Mouse (Mus musculus) myocyte (in vitro differentiated cells): Measurements from ENCODE around the gene Stox2. TPM values are rescaled to one million over a fixed set of nuclear protein-coding genes. Genes with fewer than 3 reads are reported as not detected.

Experiments
- H3K27me3 ChIP-seq: one replicate; pipeline ENCODE4 v1.6.1; 2011; ENCODE audit not compliant: control insufficient read depth, insufficient read depth, insufficient read length
- H3K36me3 ChIP-seq: one replicate; pipeline ENCODE4 v1.6.1; 2011; ENCODE audit not compliant: control insufficient read depth, insufficient read depth
- H3K4me2 ChIP-seq: one replicate; pipeline ENCODE4 v1.6.1; 2011; ENCODE audit warnings: low read depth, control low read depth
- H3K4me3 ChIP-seq: one replicate; pipeline ENCODE4 v1.5.1; 2011; ENCODE audit warnings: mild to moderate bottlenecking, control low read depth, moderate library complexity
- H3K79me2 ChIP-seq: one replicate; pipeline ENCODE4 v1.6.1; 2011; ENCODE audit not compliant: control insufficient read depth, insufficient read depth
- H3ac ChIP-seq: one replicate; pipeline ENCODE4 v1.6.1; 2011; ENCODE audit not compliant: control insufficient read depth, insufficient read length
- CEBPB ChIP-seq: IDR thresholded peaks from 2 replicates; pipeline ENCODE4 v1.6.1; 2011; ENCODE audit warnings: mild to moderate bottlenecking, moderate library complexity; ENCODE audit not compliant: poor library complexity, insufficient read depth, severe bottlenecking
- E2F4 ChIP-seq: IDR thresholded peaks from one replicate; pipeline ENCODE4 v1.6.1; 2011; ENCODE audit warnings: mild to moderate bottlenecking, control low read depth, moderate library complexity; ENCODE audit not compliant: insufficient read depth
- MAX ChIP-seq: IDR thresholded peaks from one replicate; pipeline ENCODE4 v1.6.1; 2011; ENCODE audit warnings: low read depth, mild to moderate bottlenecking, control low read depth
- MYOD1 ChIP-seq, 3 experiments: IDR thresholded peaks; one replicate each; pipeline ENCODE4 v1.6.1; 2011; ENCODE audit warnings: control low read depth in 2 of 3, low read depth in 2 of 3, mild to moderate bottlenecking in 2 of 3, moderate library complexity in 1 of 3; ENCODE audit not compliant: insufficient read length in 2 of 3, control insufficient read depth in 1 of 3
- MYOG ChIP-seq, 3 experiments: IDR thresholded peaks; one replicate each; pipeline ENCODE4 v1.6.1; 2011; ENCODE audit warnings: control low read depth in 2 of 3, low read depth in 2 of 3, mild to moderate bottlenecking in 2 of 3; ENCODE audit not compliant: insufficient read length in 2 of 3, control insufficient read depth in 1 of 3, insufficient read depth in 1 of 3
- POLR2A ChIP-seq: IDR thresholded peaks from one replicate; pipeline ENCODE4 v1.6.1; 2011; ENCODE audit warnings: low read depth, mild to moderate bottlenecking, control low read depth, moderate library complexity; ENCODE audit not compliant: insufficient read length
- POLR2AphosphoS2 ChIP-seq: IDR thresholded peaks from one replicate; pipeline ENCODE4 v1.6.1; 2011; ENCODE audit warnings: low read depth, control low read depth; ENCODE audit not compliant: insufficient read length
- REST ChIP-seq: IDR thresholded peaks from one replicate; pipeline ENCODE4 v1.6.1; 2011; ENCODE audit warnings: mild to moderate bottlenecking, control low read depth, moderate library complexity; ENCODE audit not compliant: insufficient read depth, insufficient read length
- SRF ChIP-seq: IDR thresholded peaks from one replicate; pipeline ENCODE4 v1.6.1; 2011; ENCODE audit warnings: low read depth; ENCODE audit not compliant: control insufficient read depth, insufficient read length
- TCF12 ChIP-seq: IDR thresholded peaks from one replicate; pipeline ENCODE4 v1.6.1; 2011; ENCODE audit warnings: mild to moderate bottlenecking, control low read depth; ENCODE audit not compliant: poor library complexity, insufficient read depth, severe bottlenecking
- TCF3 ChIP-seq: IDR thresholded peaks from one replicate; pipeline ENCODE4 v1.6.1; 2011; ENCODE audit warnings: low read depth, control low read depth; ENCODE audit not compliant: insufficient read length
- USF1 ChIP-seq: IDR thresholded peaks from one replicate; pipeline ENCODE4 v1.6.1; 2011; ENCODE audit warnings: low read depth, mild to moderate bottlenecking, control low read depth, moderate library complexity
- polyA plus RNA-seq: library from polyadenylated mRNA; unstranded; fragments of >200 nt; fragmentation: generic; extraction: Trizol; gene quantifications from one replicate; pipeline ENCODE4 v1.2.1, GENCODE M21; 2012; ENCODE audit warnings: missing spikeins

Gene Stox2
- polyA plus RNA-seq, 1 experiment, result not detected

DNA sequence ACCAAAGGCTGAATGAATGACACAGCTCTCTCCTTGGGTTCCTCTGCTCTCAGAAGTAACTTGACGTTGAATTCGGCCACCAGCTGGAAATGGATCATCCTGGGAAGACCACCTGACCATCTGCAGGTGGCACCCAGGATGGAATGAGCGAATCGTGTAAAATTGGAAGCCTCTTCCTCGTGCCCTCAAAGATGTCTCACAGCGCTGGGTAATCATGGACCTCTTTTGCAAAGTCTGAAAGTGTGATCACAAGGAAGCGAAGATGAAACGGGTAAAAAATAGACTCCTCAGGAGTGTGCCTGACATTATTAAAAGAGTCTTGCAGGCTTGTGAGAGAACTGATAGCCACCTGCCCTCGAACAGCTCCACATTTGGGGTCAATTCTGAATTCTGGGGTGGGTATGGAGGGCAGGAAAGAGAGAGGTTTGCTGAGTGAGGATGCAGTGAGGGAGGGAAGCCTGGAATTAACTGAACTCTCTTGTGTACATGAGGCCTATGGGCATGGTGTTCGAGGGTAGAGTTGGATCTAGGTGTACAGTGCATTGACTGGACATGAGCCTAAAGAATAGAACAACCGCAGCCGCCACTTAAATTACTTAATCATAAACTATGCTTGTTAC is 160.0 kb downstream of the Stox2 start:
- H3ac ChIP-seq, result no peak overlapping the region
- no peak overlapping the region for H3K4me3 ChIP-seq
- H3K79me2 ChIP-seq, result no peaks in the 10 kb centered on the region
- TF ChIP-seq POLR2AphosphoS2 (no peak), POLR2A (no peak), TCF3 (no peak)
- H3K4me2 ChIP-seq, result no peak overlapping the region
- no peaks in the 10 kb centered on the region for H3K27me3 ChIP-seq
- no peaks in the 10 kb centered on the region for H3K36me3 ChIP-seq

DNA sequence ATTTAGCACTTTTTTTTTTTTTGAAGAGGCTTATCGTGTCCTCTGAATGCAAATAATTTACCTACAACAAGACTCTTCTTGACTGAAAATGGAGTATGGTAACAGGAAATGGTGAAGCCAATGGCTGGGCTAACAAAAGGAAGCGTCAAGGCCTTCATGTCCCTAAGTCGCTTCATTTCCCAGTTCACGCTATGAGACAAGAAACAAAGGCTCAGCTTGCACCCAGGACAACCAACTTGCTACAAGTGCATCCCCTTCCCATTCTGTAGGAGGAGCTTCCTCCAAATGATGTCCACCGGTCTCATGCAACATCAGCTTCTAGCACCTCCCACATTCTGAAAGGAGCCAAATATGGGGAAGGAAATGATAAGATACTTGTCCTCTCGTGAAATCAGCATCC is 160.7 kb downstream of the Stox2 start:
- Histone ChIP-seq H3K4me2 (no peak overlapping the region), H3K4me3 (no peak overlapping the region)
- TF ChIP-seq E2F4 (no peak), MYOD1 (IDR thresholded peaks at IDR 0.05; ENCODE audit: control insufficient read depth in 1 of 3, insufficient read length in 2 of 3, low read depth in 2 of 3) (no peak)

DNA sequence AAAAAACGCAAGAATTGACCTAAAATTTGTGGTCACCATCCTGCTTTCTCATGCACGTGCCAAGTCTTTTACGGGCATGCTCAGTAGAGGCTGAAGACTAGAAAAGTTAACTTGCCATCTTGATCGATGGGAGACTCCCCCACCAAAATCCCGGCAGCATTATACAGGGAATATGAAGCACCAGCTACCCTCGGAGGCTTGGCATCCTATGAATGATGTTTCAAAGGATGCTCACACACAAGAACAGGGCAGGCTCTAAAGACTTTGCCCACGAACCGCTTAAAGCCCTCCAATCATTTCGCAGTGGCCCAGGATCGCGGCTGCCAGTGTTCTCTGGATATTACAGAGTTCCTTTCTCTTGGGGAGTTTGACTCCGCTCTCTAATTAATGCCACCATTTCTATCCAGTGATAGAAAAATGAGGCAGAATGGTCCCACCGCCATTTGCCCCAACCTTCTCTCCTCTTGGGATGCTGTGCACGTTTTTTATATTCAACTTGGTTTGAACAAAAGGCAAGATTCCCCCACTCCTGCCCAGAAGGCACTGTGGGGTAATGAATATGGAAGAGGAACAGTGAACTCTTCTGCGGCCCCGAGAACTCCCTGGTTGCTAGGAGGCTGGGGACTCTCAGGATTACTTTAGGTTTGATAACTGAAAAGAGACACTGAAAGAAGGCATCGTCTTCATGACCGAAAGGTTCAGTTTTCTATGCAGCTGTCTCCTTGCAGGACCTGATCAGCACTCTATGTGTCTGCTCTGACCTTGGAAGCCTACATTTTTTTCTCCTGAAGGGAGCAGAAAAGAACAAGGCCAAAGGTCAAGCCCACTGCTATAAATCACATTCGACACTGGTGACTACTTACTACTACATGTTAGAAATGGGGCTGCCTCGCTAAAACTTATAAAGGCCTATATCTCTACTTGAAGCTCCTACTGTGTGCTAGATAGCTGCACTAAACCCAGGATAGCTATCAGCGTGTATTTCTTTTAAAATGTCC is 161.5 kb downstream of the Stox2 start:
- Histone ChIP-seq H3K27me3 (no peaks in the 10 kb centered on the region), H3K4me2 (no peak overlapping the region), H3ac (no peak overlapping the region), H3K36me3 (no peaks in the 10 kb centered on the region), H3K4me3 (no peak overlapping the region), H3K79me2 (no peaks in the 10 kb centered on the region)
- TF ChIP-seq TCF12, result no peak
- TF ChIP-seq REST, result no peak

More for the DNA sequence above, 160.7 kb downstream of the Stox2 start:
- Histone ChIP-seq H3K27me3 (no peaks in the 10 kb centered on the region), H3K36me3 (no peaks in the 10 kb centered on the region), H3K79me2 (no peaks in the 10 kb centered on the region), H3ac (no peak overlapping the region)

DNA sequence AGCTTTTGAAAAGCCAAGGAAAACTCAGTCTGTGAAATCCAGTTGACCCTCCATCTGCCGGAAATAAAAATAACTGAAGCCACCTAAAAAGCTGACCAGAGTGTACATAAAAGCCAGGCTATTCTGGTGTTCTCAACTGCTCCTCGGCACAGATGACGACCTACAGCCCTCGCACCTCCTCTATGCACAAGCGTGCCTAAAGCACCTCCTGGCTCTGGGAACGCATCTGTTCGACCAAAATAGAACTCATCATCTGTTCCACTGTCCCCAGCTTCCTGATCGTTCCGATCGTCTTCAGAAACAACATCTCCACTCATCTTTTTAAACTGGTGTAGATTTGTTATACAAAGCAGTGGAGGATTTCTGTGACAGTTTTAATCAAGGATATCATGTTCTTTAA is 166.3 kb downstream of the Stox2 start:
- H3K79me2 ChIP-seq, result no peaks in the 10 kb centered on the region
- H3K4me2 ChIP-seq, result no peak overlapping the region
- H3K4me3 ChIP-seq, result no peak overlapping the region
- H3K36me3 ChIP-seq, result no peaks in the 10 kb centered on the region
- TF ChIP-seq MYOG (IDR thresholded peaks at IDR 0.05; ENCODE audit: control insufficient read depth in 1 of 3, insufficient read depth in 1 of 3, insufficient read length in 2 of 3, low read depth in 2 of 3), result no peak
- no peak for TF ChIP-seq TCF12
- no peak for TF ChIP-seq POLR2A
- TF ChIP-seq E2F4, result no peak
- no peak for TF ChIP-seq TCF3
- TF ChIP-seq CEBPB, result no peak
- no peak for TF ChIP-seq USF1
- H3ac ChIP-seq, result no peak overlapping the region
- no peaks in the 10 kb centered on the region for H3K27me3 ChIP-seq

DNA sequence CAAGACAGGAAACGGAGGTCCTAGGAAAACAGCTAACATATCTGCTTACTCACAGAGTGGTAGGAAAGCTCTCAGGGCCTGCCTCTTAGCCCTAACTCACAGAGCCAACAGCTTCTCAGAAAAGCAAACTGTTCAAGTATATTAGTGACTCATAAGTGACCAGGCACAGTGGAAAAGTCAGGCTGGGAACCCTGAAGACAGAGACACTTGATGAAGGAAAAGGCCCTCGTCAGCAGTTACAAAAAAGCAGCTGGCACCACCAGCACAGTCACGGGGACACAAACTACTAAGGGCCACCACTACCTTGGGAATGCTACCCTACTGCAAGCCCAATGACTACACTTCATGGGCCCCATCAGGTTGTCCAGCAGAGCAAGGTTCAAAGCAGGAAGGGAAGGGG is 168.0 kb downstream of the Stox2 start:
- H3K79me2 ChIP-seq, result no peaks in the 10 kb centered on the region
- no peak overlapping the region for H3ac ChIP-seq
- TF ChIP-seq CEBPB, result no peak
- TF ChIP-seq USF1, result no peak
- TF ChIP-seq MYOD1 (IDR thresholded peaks at IDR 0.05; ENCODE audit: control insufficient read depth in 1 of 3, insufficient read length in 2 of 3, low read depth in 2 of 3), result no peak
- TF ChIP-seq TCF12, result no peak
- no peak for TF ChIP-seq POLR2AphosphoS2
- TF ChIP-seq POLR2A, result no peak
- TF ChIP-seq REST, result no peak
- no peak for TF ChIP-seq MYOG (IDR thresholded peaks at IDR 0.05; ENCODE audit: control insufficient read depth in 1 of 3, insufficient read depth in 1 of 3, insufficient read length in 2 of 3, low read depth in 2 of 3)
- TF ChIP-seq E2F4, result no peak
- no peak for TF ChIP-seq SRF
- no peak for TF ChIP-seq MAX
- no peak for TF ChIP-seq TCF3
- no peaks in the 10 kb centered on the region for H3K36me3 ChIP-seq
- no peaks in the 10 kb centered on the region for H3K27me3 ChIP-seq
- H3K4me2 ChIP-seq, result no peak overlapping the region
- H3K4me3 ChIP-seq, result no peak overlapping the region

DNA sequence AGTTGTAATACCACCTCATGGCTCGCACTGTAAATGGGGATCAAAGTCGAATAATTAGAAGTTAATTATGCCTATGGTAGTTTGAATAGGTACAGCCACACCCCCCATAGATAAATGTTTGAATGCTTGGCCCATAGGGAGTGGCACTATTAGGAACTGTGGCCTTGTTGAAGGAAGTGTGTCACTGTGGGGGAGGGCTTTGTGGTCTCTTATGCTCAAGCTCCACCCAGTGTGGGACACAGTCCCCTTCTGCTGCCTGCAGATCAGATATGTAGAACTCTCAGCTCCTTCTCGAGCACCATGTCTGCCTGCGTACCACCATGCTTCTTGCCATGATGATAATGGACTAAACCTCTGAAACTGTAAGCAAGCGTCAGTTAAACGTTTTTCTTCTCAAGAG is 177.2 kb downstream of the Stox2 start:
- TF ChIP-seq POLR2A (no peak), SRF (no peak), USF1 (no peak), MYOD1 (IDR thresholded peaks at IDR 0.05; ENCODE audit: control insufficient read depth in 1 of 3, insufficient read length in 2 of 3, low read depth in 2 of 3) (no peak), TCF12 (no peak), CEBPB (no peak)
- H3K4me2 ChIP-seq, result no peak overlapping the region
- no peaks in the 10 kb centered on the region for H3K36me3 ChIP-seq
- H3K4me3 ChIP-seq, result no peak overlapping the region
- no peak overlapping the region for H3ac ChIP-seq
- H3K79me2 ChIP-seq, result no peaks in the 10 kb centered on the region
- H3K27me3 ChIP-seq, result no peaks in the 10 kb centered on the region
